Mouse (Mus musculus) heart, adult 11 months (tissue): ENCODE data around the gene Casp8.

Source experiments
- DNase-seq: peaks from one replicate; pipeline ENCODE4 v3.0.0; 2022

Casp8 gene

DNA sequence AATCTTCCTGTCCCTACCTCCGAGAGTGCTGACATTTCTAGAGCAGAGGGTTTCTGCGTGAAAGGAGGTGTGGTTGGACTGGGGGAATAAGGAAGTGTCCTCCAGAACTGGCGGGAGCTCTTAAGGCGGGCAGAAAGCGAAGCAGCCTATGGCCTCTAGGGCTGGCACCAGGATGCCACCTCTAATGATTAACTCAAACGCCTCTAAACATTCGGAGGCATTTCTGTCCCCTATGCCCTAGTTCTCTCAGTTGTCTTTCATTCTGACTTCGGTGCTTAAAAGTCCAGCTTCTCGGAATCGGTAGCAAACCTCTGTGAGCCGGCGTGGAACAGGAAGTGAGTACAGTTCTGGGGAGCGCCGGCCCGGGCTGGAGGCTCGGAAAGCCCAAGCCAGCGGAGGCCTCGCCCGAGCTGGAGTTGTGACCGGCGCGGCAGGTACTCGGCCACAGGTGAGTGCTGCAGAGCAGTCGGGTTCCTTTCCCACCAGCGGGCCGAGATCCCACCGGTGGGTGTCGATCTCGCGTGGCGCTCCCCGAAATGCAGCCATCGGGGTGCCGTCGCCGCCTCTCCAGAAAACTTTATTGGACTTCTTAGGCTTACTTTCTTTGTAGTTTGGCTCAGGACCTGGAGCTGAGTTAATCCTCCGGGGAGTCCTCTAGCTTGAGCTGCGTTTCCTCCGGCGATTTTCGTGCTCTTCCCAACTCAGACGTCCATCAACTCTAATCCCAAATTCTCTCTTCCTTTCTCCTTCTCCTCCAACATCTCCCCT, at the start of gene Casp8:
TSS of gene Casp8 (plus strand) at position 84 of the 768 bp plus-strand sequence.
- DNase-seq, result peak; percentile 97

DNA sequence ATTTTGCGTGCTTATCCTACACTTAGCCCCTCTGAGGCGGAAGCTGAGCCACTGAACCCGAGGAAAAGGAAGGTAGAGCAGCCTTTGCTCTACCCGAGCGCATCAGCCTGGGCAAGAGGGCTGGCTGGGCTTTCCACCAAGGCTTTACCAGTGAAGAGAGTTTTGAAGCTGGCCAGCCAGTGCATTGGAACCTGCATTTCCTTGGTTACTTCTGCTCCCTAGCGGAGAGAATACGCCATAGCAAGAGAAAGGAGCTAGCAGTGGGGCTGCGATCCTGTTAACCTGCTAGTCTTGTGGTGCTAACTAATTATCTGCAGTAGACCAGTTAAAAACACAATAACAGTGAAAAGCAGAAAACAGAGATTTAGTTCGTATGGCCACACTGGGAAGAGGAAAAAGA, 48.3 kb upstream of the Casp8 start:
- DNase-seq, result peak; percentile 93

DNA sequence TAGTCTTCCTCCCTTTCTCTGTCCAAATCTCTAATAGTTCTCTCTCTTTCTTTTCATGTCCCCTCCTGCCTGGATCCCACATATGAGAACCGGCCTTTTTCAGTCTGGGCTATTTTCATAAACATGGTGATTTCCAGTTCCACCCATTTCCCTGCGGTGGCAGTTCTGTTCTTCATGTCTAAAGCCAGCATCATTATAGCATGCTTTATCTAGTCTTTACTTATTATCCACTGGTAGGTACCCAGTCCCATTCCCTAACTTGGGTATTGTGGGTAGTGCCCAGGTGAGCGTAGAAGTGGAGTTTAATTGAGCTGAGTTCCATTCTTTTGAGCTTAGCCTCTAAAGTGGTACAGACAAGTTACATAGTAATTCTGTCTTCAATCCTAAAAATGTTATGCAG, 35.7 kb upstream of the Casp8 start:
- peak; percentile 74 for DNase-seq

DNA sequence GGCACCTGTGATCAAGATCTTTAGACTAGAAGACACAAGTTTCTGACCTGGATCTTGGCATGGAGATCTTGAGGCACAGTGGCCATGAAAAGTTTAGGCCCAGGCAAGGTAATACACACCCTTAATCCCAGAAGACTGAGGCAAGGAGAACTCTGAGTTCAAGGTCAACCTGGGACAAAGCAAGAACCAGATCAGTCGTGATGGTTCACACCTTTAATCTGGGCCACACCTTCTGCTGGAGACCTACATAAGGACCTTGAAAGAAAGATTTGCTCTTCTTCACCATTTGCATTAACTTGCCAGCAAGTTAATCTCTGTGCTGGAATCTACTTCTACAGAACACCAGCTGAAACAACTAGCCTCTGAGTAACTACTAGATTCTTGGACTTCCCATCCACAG, 34.6 kb upstream of the Casp8 start:
- peak; percentile 42 for DNase-seq

DNA sequence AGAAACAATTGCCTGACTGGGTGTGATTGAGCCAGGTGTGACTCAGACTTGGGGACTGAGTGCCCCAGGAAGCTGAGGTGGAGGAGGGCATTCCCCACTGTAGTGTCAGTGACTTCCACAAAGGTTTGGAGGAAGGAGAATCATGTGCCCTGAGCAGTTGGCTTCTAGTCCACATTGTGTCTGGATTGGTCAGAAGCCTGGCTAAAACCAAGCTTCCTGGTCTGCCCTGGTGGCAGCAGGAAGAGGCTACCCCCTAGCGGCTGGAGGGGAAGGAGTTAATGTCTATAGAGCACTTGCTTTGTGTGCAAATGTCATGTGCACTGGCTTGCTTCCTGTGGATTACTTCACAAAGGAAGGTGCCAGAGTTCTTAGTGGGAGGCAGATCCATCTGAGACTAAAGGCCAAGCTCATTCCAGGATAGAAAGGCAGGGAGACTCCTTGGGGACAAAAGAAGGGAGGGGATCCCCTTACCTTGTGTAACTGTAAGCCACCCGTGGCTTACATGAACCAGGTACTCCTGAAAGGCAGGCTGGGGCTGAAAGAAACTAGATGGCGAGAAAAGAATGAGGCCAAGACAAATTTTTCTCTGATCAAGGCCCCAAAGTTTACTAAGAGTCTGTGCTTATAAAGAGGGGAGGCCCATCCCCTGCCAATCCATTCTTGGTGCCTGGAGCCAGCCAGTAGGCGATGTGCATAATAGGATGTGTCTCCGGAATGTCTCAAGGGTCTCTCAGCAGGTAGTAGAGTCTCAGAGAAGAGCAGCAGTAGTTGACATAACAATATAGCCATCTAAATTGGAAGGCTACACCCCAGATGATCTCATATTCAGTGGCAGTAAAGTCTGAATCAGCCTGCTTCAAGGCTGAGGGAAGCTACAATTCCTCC, 33.5 kb upstream of the Casp8 start:
- DNase-seq, result peak; percentile 93

DNA sequence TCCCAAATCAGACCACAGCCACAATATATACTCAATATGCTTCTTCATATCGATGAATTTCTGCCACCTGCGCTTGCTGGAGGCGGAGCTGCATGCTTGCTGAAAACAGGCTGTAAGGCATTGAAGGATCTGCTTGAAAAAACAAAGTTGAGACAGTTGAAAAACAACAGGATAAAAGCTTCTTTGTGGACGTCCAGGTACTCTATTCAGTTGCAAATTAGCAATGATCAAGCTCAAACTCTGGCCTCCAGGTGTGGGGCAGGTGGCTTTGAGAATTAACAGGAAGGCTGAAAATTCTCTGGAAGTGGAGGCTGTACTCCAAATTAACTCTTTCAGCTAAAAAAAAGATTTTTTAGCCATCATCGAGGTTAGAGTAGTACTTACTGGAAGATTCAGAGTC, 32.6 kb upstream of the Casp8 start:
- DNase-seq, result peak; percentile 53

DNA sequence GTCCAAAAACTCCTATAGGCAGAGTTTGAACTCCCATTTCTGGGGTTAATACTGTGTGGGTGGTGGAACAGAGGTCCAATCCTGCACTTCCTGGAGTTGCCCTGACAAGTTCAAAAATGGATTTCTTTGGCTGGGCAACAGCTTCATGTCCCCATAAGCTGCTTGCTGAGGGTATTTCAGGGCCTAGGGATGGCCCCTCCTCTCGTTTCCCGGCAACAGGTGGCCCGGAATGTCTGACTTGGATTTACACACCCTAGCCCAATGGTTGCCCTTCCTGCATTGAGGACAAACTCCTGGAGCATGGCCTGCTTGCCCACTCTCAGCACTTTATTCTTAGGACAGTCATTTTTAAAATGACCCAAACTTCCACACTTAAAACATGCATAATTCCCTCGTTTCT, 28.7 kb upstream of the Casp8 start:
- peak; percentile 80 for DNase-seq

DNA sequence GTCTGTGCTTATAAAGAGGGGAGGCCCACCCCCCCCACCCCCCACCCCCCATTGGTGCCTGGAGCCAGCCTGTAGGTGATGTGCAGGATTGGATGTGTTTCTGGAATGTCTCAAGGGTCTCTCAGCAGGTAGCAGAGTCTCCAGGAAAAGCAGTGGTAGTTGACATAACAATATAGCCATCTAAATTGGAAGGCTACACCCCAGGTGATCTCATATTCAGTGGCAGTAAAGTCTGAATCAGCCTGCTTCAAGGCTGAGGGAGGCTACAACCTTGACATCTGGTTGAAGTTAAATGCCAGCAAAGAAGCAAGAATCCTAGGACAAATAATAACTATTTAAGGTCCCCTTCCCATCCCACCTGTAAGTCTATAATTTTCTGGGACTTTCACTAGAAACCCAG, 26.0 kb upstream of the Casp8 start:
- DNase-seq, result no peak

DNA sequence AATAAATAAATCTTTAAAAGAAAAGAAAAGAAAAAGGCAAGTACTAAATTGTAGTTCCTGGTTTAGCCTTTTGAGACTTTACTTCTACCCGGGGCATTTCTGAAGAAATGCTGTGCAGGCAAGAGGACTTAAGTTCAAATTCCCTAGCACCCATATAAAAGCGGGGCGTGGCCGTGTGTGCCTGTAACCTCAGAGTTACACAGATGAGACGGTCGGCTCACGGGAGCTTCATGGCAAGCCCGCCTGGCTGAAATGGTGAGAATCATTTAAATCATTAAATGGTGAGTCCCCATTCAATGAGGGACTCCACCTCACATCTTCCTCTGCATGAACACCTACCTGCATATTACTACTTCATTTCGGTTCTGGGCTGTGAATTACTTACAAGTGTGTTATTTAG, 25.5 kb upstream of the Casp8 start:
- peak; percentile 88 for DNase-seq

DNA sequence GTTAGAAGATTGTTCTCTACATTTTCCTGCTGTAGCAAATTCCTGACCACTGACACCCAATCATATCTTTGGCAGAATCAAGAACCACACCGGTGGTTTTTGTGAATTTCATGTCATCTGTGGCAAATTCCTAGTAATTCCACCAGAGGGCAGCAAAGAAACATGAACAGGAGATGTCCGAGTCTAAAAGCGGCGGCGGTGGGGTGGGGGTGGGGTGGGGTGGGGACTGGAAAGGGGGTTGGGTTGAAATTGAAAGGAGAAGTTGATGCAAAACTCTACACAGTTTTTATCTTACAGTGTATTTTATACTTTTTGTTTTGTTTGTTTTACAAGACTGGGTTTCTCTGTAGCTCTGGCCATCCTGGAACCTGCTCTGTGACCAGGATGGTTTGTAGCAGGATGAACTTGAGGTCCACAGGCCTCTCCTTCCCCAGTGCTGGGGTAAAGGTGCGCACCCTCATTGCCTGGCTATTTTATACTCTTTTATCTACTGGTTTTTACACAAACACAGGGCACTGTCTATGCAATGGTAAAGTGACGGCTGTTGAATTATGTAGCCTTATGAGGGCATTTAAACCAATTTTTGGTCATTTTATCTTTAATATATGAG, 25.0 kb upstream of the Casp8 start:
- peak; percentile 94 for DNase-seq

DNA sequence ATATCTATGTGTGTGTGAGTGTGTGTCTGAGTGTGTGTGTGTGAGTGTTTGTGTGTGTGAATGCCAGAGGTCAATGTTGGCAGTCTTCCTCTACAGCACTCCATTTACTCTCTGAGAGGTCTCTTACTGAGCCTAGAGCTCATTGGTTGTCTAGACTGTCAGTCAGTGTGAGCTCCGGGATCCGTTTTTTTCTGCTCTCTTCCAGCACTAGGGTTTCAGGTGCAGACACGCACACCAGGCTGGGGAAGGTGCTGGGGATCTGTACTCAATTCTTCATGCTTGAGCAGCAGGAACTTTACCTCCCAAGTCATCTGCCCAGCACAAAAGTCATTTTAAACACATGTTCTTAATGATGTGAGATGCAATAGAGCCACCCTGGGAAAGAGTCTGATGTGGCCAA, 23.1 kb upstream of the Casp8 start:
- DNase-seq, result peak; percentile 53

DNA sequence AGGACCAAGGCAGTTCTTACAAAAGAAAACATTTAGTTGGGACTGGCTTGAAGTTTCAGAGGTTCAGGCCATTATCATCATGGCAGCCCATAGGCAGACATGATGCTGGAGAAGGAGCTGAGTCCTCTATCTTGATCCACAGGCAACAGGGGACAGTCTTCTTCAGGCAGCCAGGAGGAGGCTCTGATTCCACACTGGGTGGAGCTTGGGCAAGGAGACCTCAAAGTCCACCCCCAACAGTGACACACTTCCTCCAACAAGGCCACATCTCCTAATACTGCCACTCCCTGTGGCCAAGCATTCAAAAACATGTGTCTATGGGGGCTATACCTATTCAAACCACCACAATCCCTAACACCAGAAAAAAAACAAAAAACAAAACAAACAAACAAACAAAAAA, 21.9 kb upstream of the Casp8 start:
- DNase-seq, result peak; percentile 92

DNA sequence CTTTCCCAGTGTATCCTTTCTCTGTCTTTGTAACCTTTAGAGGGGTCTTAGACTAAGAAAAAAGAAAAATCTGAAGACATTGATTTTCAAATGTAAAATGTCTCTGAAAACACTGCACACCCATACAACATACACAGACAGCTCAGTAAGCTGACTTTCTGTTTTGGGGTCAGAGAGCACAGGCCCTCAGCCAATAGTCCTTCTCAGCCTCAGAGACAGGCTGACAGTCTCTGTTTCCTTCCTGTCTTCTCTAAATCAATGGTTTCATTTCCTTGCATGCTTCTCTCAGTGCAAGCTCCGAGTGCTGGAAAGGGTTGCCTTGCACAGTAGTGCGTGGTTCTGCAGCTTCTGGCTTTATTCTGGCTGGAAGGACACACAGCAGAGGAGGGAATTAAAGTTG, 21.3 kb upstream of the Casp8 start:
- DNase-seq, result peak; percentile 93

DNA sequence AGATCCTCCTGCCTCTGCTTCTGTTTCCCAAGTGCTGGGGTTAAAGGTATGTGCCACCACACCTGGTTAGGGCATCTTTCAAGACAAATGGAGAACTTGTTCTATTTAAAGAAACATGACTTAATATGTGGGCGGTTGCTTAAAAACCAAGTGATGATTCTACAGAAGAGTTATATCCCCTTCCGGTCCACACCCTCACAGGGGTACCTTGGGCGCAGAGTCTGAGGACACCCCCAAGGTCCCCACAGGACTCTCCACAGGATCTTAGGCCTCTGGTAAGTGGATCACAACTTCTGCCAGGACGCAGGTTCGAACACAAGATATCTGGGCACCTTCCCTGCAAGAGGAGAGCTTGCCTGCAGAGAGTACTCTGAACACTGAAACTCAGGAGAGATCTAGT, 19.8 kb upstream of the Casp8 start:
- DNase-seq, result peak; percentile 71

DNA sequence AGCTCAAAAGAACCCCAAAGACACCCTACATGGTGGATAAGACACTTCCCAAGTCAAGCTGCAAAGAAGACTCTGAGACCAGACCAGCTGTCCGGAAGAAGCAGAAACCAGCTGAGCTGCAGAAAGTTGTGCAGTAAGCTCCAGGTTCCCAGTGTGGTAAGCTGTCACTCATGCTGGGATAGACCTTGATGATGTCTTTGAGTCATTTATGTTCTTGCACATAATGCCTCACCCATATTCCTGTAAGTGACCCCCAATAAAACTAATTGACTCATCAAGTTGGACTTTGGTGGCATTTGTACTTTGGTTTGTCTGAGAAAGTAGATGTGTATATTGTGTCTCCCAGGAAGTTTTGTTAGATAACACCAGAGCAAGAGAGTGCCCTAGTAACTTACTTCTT, 17.6 kb upstream of the Casp8 start:
- DNase-seq, result peak; percentile 28

DNA sequence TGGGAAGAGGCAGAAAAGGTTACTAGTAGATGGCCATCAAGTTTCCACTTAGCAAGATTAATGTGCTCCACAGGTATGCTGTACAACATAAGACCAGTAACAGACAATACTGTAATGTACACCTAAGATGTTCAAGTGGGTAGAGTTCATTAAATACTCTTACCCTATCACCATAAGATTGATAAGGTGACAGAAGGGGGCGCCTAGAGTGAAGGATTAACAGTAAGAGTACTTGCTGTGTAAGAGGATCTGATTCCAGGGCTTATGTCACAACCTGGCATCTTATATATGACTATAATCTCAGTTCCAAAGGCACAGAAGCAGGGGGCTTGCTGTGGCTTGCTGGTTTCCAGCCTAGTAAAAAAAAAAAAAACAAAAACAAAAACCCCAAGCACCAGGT, 16.9 kb upstream of the Casp8 start:
- DNase-seq, result no peak

DNA sequence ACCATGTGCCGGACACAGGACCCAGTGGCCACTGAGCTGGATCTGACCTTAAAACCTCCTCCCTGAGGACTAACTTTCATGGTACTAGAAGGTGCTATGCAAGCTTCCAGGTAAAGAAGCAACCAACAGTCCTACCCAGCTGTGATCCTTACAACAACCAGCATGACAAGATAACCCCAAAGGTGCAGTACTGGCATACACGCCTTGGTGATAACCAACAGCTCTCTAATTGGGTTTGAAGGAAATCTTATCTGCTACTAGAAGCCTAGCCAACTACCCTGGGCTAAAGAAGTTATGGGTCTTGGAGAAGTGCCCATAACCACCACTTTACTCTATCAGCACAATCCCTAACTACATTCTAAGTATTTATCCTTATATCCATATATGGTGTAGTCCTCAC, 8.9 kb upstream of the Casp8 start:
- peak; percentile 70 for DNase-seq

DNA sequence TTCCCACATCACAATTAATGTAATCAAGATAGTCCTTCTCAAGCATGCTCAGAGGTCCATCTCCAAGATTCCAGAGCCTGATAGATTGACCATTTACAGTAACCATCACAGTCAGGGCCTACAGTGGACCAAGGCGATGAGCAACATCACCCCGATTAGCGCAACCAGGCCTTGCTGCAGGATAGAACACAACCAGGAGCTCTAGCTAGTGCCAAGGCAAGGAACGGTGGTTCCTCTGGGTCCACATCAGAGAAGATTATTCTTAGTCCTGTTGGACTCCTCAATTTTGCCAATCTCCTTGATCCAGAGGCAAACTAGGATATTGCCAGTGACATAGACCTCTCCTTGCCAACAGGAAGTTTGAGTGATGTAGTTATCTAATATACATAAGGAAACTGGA, 6.8 kb upstream of the Casp8 start:
- DNase-seq, result peak; percentile 81

DNA sequence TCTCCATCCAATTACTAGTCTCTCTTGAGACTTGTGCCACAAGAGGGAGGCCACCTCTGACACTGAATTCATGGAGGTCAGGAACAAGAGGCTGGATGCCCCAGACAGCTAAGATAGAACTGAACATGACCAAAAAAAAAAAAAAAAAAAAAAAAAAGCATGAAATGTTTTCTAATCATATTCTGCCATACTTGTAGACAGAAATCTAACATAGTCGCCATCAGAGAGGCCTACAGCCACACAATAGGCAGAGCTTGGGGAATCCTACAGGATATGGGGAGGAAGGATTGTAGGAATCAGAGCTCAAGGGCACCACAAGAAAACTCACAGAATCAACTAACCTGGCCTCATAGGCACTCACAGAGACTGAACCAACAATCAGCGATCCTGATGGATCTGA, 469 bp upstream of the Casp8 start:
- no peak for DNase-seq

DNA sequence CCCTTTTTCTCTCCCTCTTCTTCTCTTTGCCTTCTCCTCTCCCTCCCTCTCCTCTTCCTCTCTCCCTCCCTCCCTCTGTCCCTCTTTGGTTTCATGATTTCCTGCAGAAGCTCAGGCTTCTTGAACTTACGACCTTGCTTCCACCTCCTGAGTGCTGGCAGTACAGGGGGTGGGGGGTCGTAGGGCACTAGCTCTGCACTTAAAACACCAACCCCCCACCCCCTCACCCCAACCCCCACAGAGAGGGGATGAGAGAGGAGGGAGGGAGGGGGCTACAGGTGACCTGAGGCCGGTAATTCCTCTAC, 837 bp downstream of the Casp8 start:
- DNase-seq, result peak; percentile 88

DNA sequence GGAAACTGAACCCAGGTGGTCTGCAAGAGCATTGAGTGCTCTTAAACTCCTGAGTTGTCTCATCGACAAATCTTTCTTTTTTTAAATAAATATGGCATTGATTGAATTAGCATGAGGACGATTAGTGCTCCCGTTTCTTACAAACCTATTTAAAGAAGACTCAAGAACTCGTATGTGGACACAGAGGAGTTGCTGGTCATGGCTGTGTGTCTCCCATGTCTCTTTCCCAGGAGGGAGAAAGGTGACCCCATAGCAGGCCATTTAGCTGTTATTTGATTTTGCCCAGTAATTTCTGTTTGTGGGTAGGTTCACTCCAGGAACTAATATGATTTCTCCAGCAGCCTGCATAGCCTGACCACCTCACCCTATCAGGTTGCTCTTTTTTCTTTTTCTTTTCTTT, 1.7 kb downstream of the Casp8 start:
- DNase-seq, result no peak

DNA sequence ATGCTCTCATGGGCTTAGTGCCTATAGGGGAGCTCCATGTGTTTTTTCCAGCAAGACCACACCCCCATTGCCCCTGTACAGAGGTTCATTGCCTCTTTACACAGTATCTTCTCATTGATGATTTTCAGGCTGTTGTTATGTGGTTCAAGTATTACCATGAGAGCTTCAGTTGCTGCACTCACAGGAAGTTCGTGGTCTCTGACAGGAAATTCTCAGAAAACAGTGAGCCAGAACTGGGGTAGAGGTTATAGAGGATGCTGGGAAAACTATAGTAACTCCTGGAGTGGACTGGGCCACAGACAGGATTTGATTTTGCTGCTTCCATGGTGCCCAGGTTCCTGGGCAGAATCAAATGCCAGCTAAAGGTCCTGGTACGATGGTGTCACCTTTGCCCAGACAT, 2.2 kb downstream of the Casp8 start:
- DNase-seq, result peak; percentile 92

DNA sequence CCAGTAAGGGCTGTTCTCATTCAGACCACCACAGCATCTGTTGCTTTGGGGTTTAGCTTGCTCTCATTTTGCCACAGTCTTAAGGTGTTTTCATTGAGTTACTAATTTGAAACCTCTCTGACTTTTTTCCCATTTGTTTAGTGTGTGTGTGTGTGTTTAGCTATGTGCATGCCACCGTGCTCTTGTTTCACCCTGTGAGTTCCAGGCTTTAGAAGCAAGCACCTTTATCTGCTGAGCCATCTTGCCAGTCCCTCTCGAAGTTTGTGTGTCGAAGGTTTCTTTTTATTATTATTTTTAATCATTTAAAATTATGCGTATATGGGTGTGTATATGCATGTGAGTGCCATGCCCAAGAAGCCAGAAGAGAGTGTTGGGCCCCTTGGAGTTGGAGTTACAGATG, 3.7 kb downstream of the Casp8 start:
- DNase-seq, result peak; percentile 64

DNA sequence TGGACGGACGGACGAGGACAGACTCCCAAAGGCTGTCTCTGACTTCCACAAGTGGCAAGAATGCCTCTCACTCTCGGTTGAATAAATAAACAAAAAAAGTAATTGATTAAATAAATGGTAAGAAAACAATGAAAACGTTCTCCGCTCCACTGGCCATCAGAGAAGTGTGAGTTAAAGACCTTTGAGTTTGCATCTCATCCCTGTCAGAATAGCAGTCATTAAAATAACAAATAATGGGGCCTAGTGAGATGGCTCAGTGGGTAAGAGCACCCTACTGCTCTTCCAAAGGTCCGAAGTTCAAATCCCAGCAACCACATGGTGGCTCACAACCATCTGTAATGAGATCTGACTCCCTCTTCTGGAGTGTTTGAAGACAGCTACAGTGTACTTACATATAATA, 5.5 kb downstream of the Casp8 start:
- peak; percentile 72 for DNase-seq
